Mouse (Mus musculus): Measurements from ENCODE around the gene N4bp1.

GRCm38 (mm10) chr8:86881068-86881609 lies 3.9 kb downstream of the N4bp1 start:
- TF ChIP-seq CTCF (IDR thresholded peaks at IDR 0.05; ENCODE audit: extremely low read depth, insufficient read length, insufficient replicate concordance, low read depth, low read length), result no peak
- no peak for TF ChIP-seq POLR2A (IDR thresholded peaks at IDR 0.05; ENCODE audit: low read depth, low read length)

Measured in small intestine, adult 2 months (tissue).